Mouse (Mus musculus): Measurements from ENCODE around the gene Cbfa2t3.

DNA sequence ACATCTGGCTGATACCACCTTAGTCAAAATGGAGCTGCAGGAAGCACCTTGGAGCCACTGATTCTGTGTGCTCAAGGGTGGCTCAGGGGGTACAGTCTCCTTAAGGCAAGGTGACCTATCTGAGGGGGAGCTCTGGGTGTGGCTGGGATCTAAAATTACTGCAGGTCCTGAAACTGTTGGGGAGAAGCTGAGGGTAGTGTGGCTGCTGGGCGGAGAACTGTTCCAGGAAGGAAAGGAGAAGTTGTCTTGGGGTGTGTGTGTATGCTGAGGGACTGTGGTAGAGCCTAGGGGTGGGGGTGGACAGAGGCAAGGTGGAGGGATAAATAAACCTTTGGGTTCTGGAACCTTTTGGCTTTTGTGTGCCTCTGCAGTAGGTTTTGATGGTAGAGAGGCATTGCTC is 9.6 kb downstream of the Cbfa2t3 start:
- no peak for TF ChIP-seq CTCF (conservative IDR thresholded peaks at IDR 0.05; ENCODE audit: low read length)
- TF ChIP-seq NANOG (IDR thresholded peaks at IDR 0.05; ENCODE audit: borderline replicate concordance, low read length) = no peak
- TF ChIP-seq POU5F1 (IDR thresholded peaks at IDR 0.05; ENCODE audit: borderline replicate concordance, low read length) = no peak

Data from E14TG2a.4 (cell line).